16 mouse cellular contexts compared by ENCODE assay signal in the genomic region with DNA sequence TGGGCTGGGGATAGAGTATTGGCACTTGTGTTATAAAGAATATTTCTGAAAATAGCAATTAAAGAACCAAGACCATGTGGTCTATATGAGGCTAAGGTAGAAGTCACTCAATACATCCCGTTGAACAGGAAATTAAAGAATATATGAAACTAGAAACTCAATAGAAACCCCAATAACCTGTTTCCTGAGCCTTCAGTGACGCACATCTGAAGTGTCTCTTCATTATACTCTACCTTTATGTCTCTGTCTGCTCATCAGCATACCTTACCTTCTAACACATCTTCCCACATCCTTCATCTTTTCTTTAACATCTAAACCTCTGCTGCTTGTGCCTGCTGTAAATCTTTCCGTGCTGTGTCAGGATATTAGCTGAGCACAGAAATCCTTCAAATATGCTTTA.
"Had no signal": no experiment of that assay in that cellular context is flagged by ENCODE, and none has a peak within 500 bp of the region (broad histone marks: within the 10 kb centered on the region; RNA-seq: fewer than 3 reads in every experiment).

No protein-coding gene starts in this region.

- H3K27me3 ChIP-seq: neural tube, embryonic 13.5 days; neural tube, embryonic 15.5 days; stomach, embryonic 15.5 days had no signal

- H3K9me3 ChIP-seq: neural tube, embryonic 13.5 days; neural tube, embryonic 15.5 days; stomach, embryonic 15.5 days had no signal

- H3K9ac ChIP-seq: neural tube, embryonic 13.5 days; neural tube, embryonic 15.5 days; stomach, embryonic 15.5 days had no signal

- DNase-seq: retina, postnatal 1 day; right cerebral cortex, adult 18-20 months; right cerebral cortex, postnatal 14 days; right cerebral cortex, postnatal 25 days; right cerebral cortex, postnatal 4 days; spleen, adult 18-20 months; thymus, adult 18-20 months; thymus, adult 2 months; thymus, postnatal 14 days; thymus, postnatal 25 days; thymus, postnatal 36 days; thymus, postnatal 4 days had no signal

- H3K4me1 ChIP-seq: neural tube, embryonic 15.5 days; stomach, embryonic 15.5 days had no signal

- H3K4me3 ChIP-seq: neural tube, embryonic 13.5 days; neural tube, embryonic 15.5 days; stomach, embryonic 15.5 days had no signal

- H3K36me3 ChIP-seq: neural tube, embryonic 13.5 days; neural tube, embryonic 15.5 days; stomach, embryonic 15.5 days had no signal

- H3K27ac ChIP-seq: neural tube, embryonic 13.5 days; neural tube, embryonic 15.5 days; stomach, embryonic 15.5 days; stomach, postnatal 0 days had no signal

- H3K4me2 ChIP-seq: neural tube, embryonic 13.5 days; neural tube, embryonic 15.5 days; stomach, embryonic 15.5 days had no signal
